8 mouse cellular contexts compared by ENCODE assay signal in the genomic region with DNA sequence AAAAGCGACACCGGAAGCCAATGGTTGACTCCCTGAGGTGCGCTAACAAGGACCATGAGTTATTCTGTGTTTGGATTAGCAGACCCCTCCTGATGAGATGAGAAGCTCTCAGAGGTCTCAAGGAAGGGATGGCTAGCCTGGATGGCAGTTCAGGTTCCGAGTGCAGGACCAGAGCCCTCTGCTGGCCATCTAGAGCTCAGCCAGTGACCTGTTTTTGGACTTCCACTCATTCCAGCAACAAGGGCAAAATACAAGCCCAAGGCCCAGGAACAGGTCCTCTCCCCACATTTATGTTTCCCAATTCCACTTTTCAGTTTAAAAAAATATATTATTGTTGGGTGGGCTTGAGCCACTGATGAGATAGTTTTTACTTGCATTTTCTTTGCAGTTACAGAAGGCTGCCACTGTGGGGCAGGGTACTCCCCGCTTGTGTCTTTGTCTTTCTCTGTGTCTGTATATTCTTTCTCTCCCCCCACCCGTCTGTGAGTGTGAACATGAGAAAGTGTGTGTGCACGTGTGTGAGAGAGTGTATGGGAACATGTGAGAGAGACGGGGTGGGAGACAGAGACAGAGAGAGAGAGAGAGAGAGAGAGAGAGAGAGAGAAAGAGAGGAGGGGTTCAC. TPM values are rescaled to one million over a fixed set of nuclear protein-coding genes. Genes with fewer than 3 reads are reported as not detected.
DNase-seq lines count a peak whose midpoint lies in the region; ATAC-seq lines count a peak whose summit lies in the region.

No protein-coding gene starts in this region.

- H3K27me3 ChIP-seq in embryonic facial prominence, embryonic 12.5 days: peaks cover 4% of the 10 kb centered on the region; the same call in 1 of the 2 replicates
- H3K27me3 ChIP-seq in hindbrain, embryonic 10.5 days (ENCODE audit: insufficient read depth, poor library complexity, severe bottlenecking): peaks cover 8% of the 10 kb centered on the region; the same call in 1 of the 2 replicates
- no peaks in the 10 kb centered on the region for H3K27me3 ChIP-seq in limb, embryonic 11.5 days (ENCODE audit: control insufficient read depth, insufficient read depth, low read length)
- H3K27me3 ChIP-seq in midbrain, embryonic 12.5 days: peaks cover 11% of the 10 kb centered on the region; the same call in 1 of the 2 replicates

- peaks cover 16% of the 10 kb centered on the region for H3K4me1 ChIP-seq in embryonic facial prominence, embryonic 12.5 days
- H3K4me1 ChIP-seq in hindbrain, embryonic 10.5 days (replicated peaks): peaks cover 35% of the 10 kb centered on the region
- H3K4me1 ChIP-seq in limb, embryonic 11.5 days (ENCODE audit: control insufficient read depth, insufficient read depth, low read length): no peaks in the 10 kb centered on the region; the same call in 1 of the 2 replicates
- peaks cover 26% of the 10 kb centered on the region for H3K4me1 ChIP-seq in midbrain, embryonic 12.5 days

- H3K4me2 ChIP-seq in embryonic facial prominence, embryonic 12.5 days (replicated peaks): peak overlapping the region; percentile 46
- H3K4me2 ChIP-seq in limb, embryonic 11.5 days (ENCODE audit: low read depth, severe bottlenecking): peak overlapping the region; percentile 59
- peak overlapping the region; percentile 50 for H3K4me2 ChIP-seq in midbrain, embryonic 12.5 days (replicated peaks)

- H3K4me3 ChIP-seq in embryonic facial prominence, embryonic 12.5 days: peak overlapping the region; percentile 22
- H3K4me3 ChIP-seq in hindbrain, embryonic 10.5 days: peak overlapping the region; percentile 51
- peak overlapping the region; percentile 26; the same call in 1 of the 2 replicates for H3K4me3 ChIP-seq in limb, embryonic 11.5 days (ENCODE audit: low read depth, low read length)
- H3K4me3 ChIP-seq in midbrain, embryonic 12.5 days: peak overlapping the region; percentile 27

- H3K9ac ChIP-seq in embryonic facial prominence, embryonic 12.5 days: no peak overlapping the region
- peak overlapping the region; percentile 28; the same call in 1 of the 2 replicates for H3K9ac ChIP-seq in limb, embryonic 11.5 days (ENCODE audit: low read length)
- peak overlapping the region; percentile 34; the same call in 1 of the 2 replicates for H3K9ac ChIP-seq in midbrain, embryonic 12.5 days (replicated peaks)

- H3K36me3 ChIP-seq in embryonic facial prominence, embryonic 12.5 days: no peaks in the 10 kb centered on the region
- H3K36me3 ChIP-seq in hindbrain, embryonic 10.5 days: no peaks in the 10 kb centered on the region
- H3K36me3 ChIP-seq in limb, embryonic 11.5 days (ENCODE audit: control insufficient read depth, insufficient read depth, low read length): no peaks in the 10 kb centered on the region
- no peaks in the 10 kb centered on the region for H3K36me3 ChIP-seq in midbrain, embryonic 12.5 days

- H3K9me3 ChIP-seq in embryonic facial prominence, embryonic 12.5 days: no peaks in the 10 kb centered on the region
- no peaks in the 10 kb centered on the region for H3K9me3 ChIP-seq in hindbrain, embryonic 10.5 days
- H3K9me3 ChIP-seq in limb, embryonic 11.5 days (ENCODE audit: control insufficient read depth, low read length): no peaks in the 10 kb centered on the region
- no peaks in the 10 kb centered on the region for H3K9me3 ChIP-seq in midbrain, embryonic 12.5 days

- H3K27ac ChIP-seq in embryonic facial prominence, embryonic 12.5 days: no peak overlapping the region
- H3K27ac ChIP-seq in hindbrain, embryonic 10.5 days: peak overlapping the region; percentile 86
- no peak overlapping the region for H3K27ac ChIP-seq in limb, embryonic 11.5 days (replicated peaks; ENCODE audit: low read depth, low read length)
- H3K27ac ChIP-seq in midbrain, embryonic 12.5 days (replicated peaks): 0 out of 2 replicates have a peak overlapping the region, but pooled peaks have one; percentile 46

- DNase-seq in gastrocnemius, postnatal 10 days: peak; percentile 43
- DNase-seq in gastrocnemius, postnatal 25 days: no peak
- peak; percentile 80 for DNase-seq in hindbrain, embryonic 10.5 days (ENCODE audit: low spot score)
- peak; percentile 81 for DNase-seq in limb, embryonic 11.5 days (ENCODE audit: low spot score)
- peak; percentile 66 for DNase-seq in testis, postnatal 10 days (ENCODE audit: low spot score)

- 5% methylated on average over 8 of the region's 8 CpGs for WGBS in embryonic facial prominence, embryonic 12.5 days
- WGBS in hindbrain, embryonic 10.5 days: 5% methylated on average over 8 of the region's 8 CpGs
- 6% methylated on average over 8 of the region's 8 CpGs for WGBS in limb, embryonic 11.5 days
- 7% methylated on average over 8 of the region's 8 CpGs for WGBS in midbrain, embryonic 12.5 days

- peak; percentile 64 for ATAC-seq in activated CD4-positive, CD25-positive, alpha-beta regulatory T cell, adult 4 months
- ATAC-seq in embryonic facial prominence, embryonic 12.5 days (ENCODE audit: insufficient number of reproducible peaks, insufficient read depth, low FRiP score, low TSS enrichment): no peak; the same call in 1 of the 2 replicates
- peak; percentile 57 for ATAC-seq in limb, embryonic 11.5 days (ENCODE audit: insufficient number of reproducible peaks, low FRiP score, low TSS enrichment, low read depth)
- peak; percentile 55 for ATAC-seq in midbrain, embryonic 12.5 days (ENCODE audit: low FRiP score, low read depth)

RNA-seq across cellular contexts. Expression of a gene that starts 12.9 kb away (rescaled TPM):
- under 1 TPM; 0.42 to 0.47 TPM for total RNA-seq in gastrocnemius, postnatal 10 days (2021)
- under 1 TPM in 1 of 2 experiments, not detected in 1; 0.18 TPM for total RNA-seq in gastrocnemius, postnatal 25 days (2021)
- not detected for polyA plus RNA-seq in activated CD4-positive, CD25-positive, alpha-beta regulatory T cell, adult 4 months (2017; shearing (Covaris generic))
- polyA plus RNA-seq in embryonic facial prominence, embryonic 12.5 days (2016; fragmentation: Nextera tagmentation; extraction: Ambion mirVana): 24.4 and 26.3 TPM in 2 replicates
- 11.8 and 15.5 TPM in 2 replicates for polyA plus RNA-seq in hindbrain, embryonic 10.5 days (2016; fragmentation: Nextera tagmentation; extraction: Ambion mirVana)
- 12.2 and 17.1 TPM in 2 replicates for polyA plus RNA-seq in limb, embryonic 11.5 days (2014; fragmentation: Nextera tagmentation; extraction: Ambion mirVana)
- polyA plus RNA-seq in midbrain, embryonic 12.5 days (2016; fragmentation: Nextera tagmentation; extraction: Ambion mirVana): 28.1 and 28.7 TPM in 2 replicates

Comparison
In these comparisons a context has a peak if more than half of its experiments do, and no peak if none do; other contexts are left out.
1. H3K27ac ChIP-seq: peak in hindbrain, embryonic 10.5 days (single experiment) and midbrain, embryonic 12.5 days (single experiment); none in embryonic facial prominence, embryonic 12.5 days (single experiment) and limb, embryonic 11.5 days (single experiment).
2. RNA of a gene that starts 12.9 kb away (polyA plus RNA-seq): 28.1 to 28.7 TPM in midbrain, embryonic 12.5 days, 24.4 to 26.3 TPM in embryonic facial prominence, embryonic 12.5 days, 12.2 to 17.1 TPM in limb, embryonic 11.5 days and 11.8 to 15.5 TPM in hindbrain, embryonic 10.5 days; not detected in activated CD4-positive, CD25-positive, alpha-beta regulatory T cell, adult 4 months; every median in the first group is over 10 times any median in the second.
3. Peak in every context shown above with its lines, with median percentiles within 50 percentile points of each other: H3K4me2 ChIP-seq and H3K4me3 ChIP-seq.